Mouse (Mus musculus) myocyte (in vitro differentiated cells): ENCODE results near the gene Sox8.

ENCODE experiments used
- E2F4 ChIP-seq: IDR thresholded peaks from one replicate; pipeline ENCODE4 v1.6.1; 2011; ENCODE audit warnings: mild to moderate bottlenecking, control low read depth, moderate library complexity; ENCODE audit not compliant: insufficient read depth
- POLR2A ChIP-seq: IDR thresholded peaks from one replicate; pipeline ENCODE4 v1.6.1; 2011; ENCODE audit warnings: low read depth, mild to moderate bottlenecking, control low read depth, moderate library complexity; ENCODE audit not compliant: insufficient read length
- TCF12 ChIP-seq: IDR thresholded peaks from one replicate; pipeline ENCODE4 v1.6.1; 2011; ENCODE audit warnings: mild to moderate bottlenecking, control low read depth; ENCODE audit not compliant: poor library complexity, insufficient read depth, severe bottlenecking
- TCF3 ChIP-seq: IDR thresholded peaks from one replicate; pipeline ENCODE4 v1.6.1; 2011; ENCODE audit warnings: low read depth, control low read depth; ENCODE audit not compliant: insufficient read length
- USF1 ChIP-seq: IDR thresholded peaks from one replicate; pipeline ENCODE4 v1.6.1; 2011; ENCODE audit warnings: low read depth, mild to moderate bottlenecking, control low read depth, moderate library complexity

GRCm38 (mm10) chr17:25583858-25584257 is 13.4 kb upstream of the Sox8 start:
- no peak for TF ChIP-seq TCF12
- no peak for TF ChIP-seq POLR2A
- TF ChIP-seq USF1 = no peak
- no peak for TF ChIP-seq E2F4
- no peak for TF ChIP-seq TCF3
